Mouse (Mus musculus): ENCODE results near the gene Dlat.

DNA sequence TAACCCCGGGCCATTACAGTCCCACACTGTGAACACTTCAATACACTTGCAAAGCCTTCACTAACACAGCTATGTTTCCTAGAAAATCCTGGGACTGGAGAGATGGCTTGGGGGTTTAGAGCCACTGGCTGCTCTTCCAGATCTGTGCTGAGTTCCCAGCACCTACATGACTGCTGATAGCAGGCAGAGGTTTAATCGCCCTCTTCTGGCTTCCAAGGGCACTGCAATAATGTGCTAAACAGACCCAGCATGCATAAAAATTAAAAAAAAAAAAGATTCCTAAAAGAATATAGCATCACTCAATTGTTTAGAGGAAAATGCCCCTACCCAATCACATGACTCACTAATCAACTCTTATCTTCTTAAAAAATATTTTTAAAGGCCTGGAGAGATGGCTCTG lies 26.5 kb downstream of the Dlat start:
- peak; percentile 6; the same call in 1 of the 2 replicates for TF ChIP-seq CTCF (IDR thresholded peaks at IDR 0.05; ENCODE audit: low read depth)
- no peak for TF ChIP-seq EP300 (IDR thresholded peaks at IDR 0.05; ENCODE audit: low read depth)

Data from heart, postnatal 0 days (tissue).